Comparison of ENCODE assay signal across 8 mouse cellular contexts in the genomic region with DNA sequence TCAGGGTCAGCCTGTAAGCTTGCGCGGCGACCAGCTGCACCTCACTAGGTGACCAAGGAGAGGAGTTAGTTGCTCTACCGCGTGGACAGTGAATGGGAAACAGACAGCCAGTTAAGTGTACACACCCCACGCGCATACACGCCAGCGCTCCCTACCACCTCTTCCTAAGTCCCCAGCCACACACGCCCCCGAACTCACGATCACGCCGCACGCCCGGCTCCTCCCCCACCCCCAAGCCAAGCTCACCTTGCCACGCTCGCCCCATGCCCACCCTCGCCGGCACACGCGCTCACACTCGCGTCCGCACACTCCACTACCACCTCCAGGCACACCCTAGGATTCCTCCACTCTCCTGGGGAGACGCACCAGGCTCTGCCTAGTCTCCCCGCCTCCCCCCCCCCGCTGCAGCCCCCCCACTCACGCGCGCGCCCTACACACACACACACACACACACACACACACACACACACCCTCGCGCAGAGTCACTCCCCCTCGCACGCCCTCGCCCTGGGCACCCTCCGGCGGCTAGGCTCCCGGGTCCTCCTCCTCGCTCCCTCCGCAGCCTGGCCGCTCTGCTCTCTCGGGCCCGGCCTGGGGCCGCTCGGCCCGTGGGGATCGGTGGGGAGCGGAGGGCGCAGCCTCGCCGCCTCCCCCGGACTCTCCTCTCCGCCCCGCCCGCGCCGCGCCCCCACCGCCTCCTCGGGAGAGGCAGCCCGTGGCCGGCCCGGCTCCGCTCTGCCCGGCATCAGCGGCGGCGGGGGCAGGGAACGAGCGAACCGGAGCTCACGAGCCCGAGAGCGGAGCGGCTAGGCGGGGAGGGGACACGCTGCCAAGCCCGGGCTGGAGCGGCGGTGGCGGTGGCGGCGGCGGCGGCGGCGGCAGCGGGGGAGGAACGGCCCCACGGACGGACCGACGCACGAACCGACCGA. TPM values are rescaled to one million over a fixed set of nuclear protein-coding genes. Genes with fewer than 3 reads are reported as not detected.
DNase-seq lines count a peak whose midpoint lies in the region; ATAC-seq lines count a peak whose summit lies in the region.

A gene (plus strand): TSS at position 704 of the 929 bp plus-strand sequence.

- peak within 1 kb of the TSS; percentile 100 for H3K4me2 ChIP-seq in embryonic facial prominence, embryonic 11.5 days (ENCODE audit: low read depth, low read length)
- H3K4me2 ChIP-seq in heart, embryonic 14.5 days (ENCODE audit: low read length): peak within 1 kb of the TSS; percentile 100
- H3K4me2 ChIP-seq in liver, embryonic 13.5 days: peak within 1 kb of the TSS; percentile 63
- peak within 1 kb of the TSS; percentile 100 for H3K4me2 ChIP-seq in neural tube, embryonic 12.5 days (replicated peaks)

- intact Hi-C loops in heart, postnatal 25 days (cut with DNase I): loop anchor here (2.0 to 5.0 kb wide), 2 partner anchors 65 to 191 kb away; no protein-coding TSS in a partner anchor

- H3K4me1 ChIP-seq in embryonic facial prominence, embryonic 11.5 days (ENCODE audit: control insufficient read depth, insufficient read depth, low read length): peaks cover 3% of the 10 kb centered on the region
- H3K4me1 ChIP-seq in heart, embryonic 14.5 days (ENCODE audit: control insufficient read depth in 2 of 2, insufficient read depth in 2 of 2, low read length in 2 of 2): peaks cover 4 to 14% of the 10 kb centered on the region in 2 experiments; a peak in 3 of 4 replicates
- H3K4me1 ChIP-seq in liver, embryonic 13.5 days (replicated peaks): peaks cover 12% of the 10 kb centered on the region; the same call in 1 of the 2 replicates
- peaks cover 25% of the 10 kb centered on the region for H3K4me1 ChIP-seq in neural tube, embryonic 12.5 days

- peak within 1 kb of the TSS; percentile 55 for H3K4me3 ChIP-seq in embryonic facial prominence, embryonic 11.5 days (ENCODE audit: low read depth, low read length)
- peak within 1 kb of the TSS; percentile 55 to 70 for H3K4me3 ChIP-seq in heart, embryonic 14.5 days (ENCODE audit: control insufficient read depth in 1 of 2, insufficient read depth in 1 of 2, low read depth in 1 of 2, low read length in 2 of 2)
- H3K4me3 ChIP-seq in liver, embryonic 13.5 days (replicated peaks): peak within 1 kb of the TSS; percentile 45
- H3K4me3 ChIP-seq in neural tube, embryonic 12.5 days: peak within 1 kb of the TSS; percentile 75

- WGBS in embryonic facial prominence, embryonic 11.5 days: 1% methylated on average over 64 of the region's 98 CpGs
- WGBS in heart, embryonic 14.5 days: 2% methylated on average over 72 of the region's 98 CpGs
- WGBS in liver, embryonic 13.5 days (ENCODE audit: insufficient replicate concordance): 6% methylated on average over 28 of the region's 98 CpGs
- WGBS in neural tube, embryonic 12.5 days: 3% methylated on average over 41 of the region's 98 CpGs

- DNase-seq in heart, adult 11 months: peak; percentile 91
- DNase-seq in heart, postnatal 25 days (ENCODE audit: low spot score): no peak
- peak; percentile 51 for DNase-seq in embryonic facial prominence, embryonic 11.5 days (ENCODE audit: low spot score)
- DNase-seq in kidney, postnatal 14 days: peak; percentile 62
- peak; percentile 2 for DNase-seq in liver, embryonic 13.5 days
- DNase-seq in urinary bladder, postnatal 36 days (ENCODE audit: low spot score in 2 of 2): peak; percentile 17 to 28

- no peak within 1 kb of the TSS for H3K27ac ChIP-seq in embryonic facial prominence, embryonic 11.5 days (replicated peaks; ENCODE audit: low read depth, low read length)
- H3K27ac ChIP-seq in heart, embryonic 14.5 days (replicated peaks in 1 of 2; ENCODE audit: control insufficient read depth in 1 of 2, insufficient read depth in 1 of 2, low read depth in 2 of 2, low read length in 2 of 2): 0 out of 4 replicates have a peak within 1 kb of the TSS, but pooled peaks of 1 of the 2 experiments have one; percentile 9
- no peak within 1 kb of the TSS for H3K27ac ChIP-seq in liver, embryonic 13.5 days
- no peak within 1 kb of the TSS for H3K27ac ChIP-seq in neural tube, embryonic 12.5 days

- ATAC-seq in embryonic facial prominence, embryonic 11.5 days (replicated peaks; ENCODE audit: insufficient number of reproducible peaks, low FRiP score, low TSS enrichment, low read depth): peak; percentile 72
- peak; percentile 68; the same call in 1 of the 2 replicates for ATAC-seq in heart, embryonic 14.5 days (ENCODE audit: insufficient number of reproducible peaks, insufficient read depth, low FRiP score, low read depth)
- ATAC-seq in liver, embryonic 13.5 days (ENCODE audit: low read depth): no peak
- peak; percentile 77 for ATAC-seq in neural tube, embryonic 12.5 days (ENCODE audit: low FRiP score, low read depth)

- H3K27me3 ChIP-seq in embryonic facial prominence, embryonic 11.5 days (ENCODE audit: control insufficient read depth, insufficient read depth, low read length): peaks cover 36% of the 10 kb centered on the region
- H3K27me3 ChIP-seq in heart, embryonic 14.5 days (ENCODE audit: control insufficient read depth, insufficient read depth, low read length): peaks cover 37% of the 10 kb centered on the region
- peaks cover 83% of the 10 kb centered on the region for H3K27me3 ChIP-seq in liver, embryonic 13.5 days
- H3K27me3 ChIP-seq in neural tube, embryonic 12.5 days (replicated peaks): peaks cover 39% of the 10 kb centered on the region

- H3K9ac ChIP-seq in embryonic facial prominence, embryonic 11.5 days (replicated peaks; ENCODE audit: low read length): peak within 1 kb of the TSS; percentile 65
- peak within 1 kb of the TSS; percentile 73 for H3K9ac ChIP-seq in heart, embryonic 14.5 days (ENCODE audit: low read length)
- H3K9ac ChIP-seq in liver, embryonic 13.5 days: no peak within 1 kb of the TSS
- peak within 1 kb of the TSS; percentile 78 for H3K9ac ChIP-seq in neural tube, embryonic 12.5 days

- no peaks in the 10 kb centered on the region for H3K9me3 ChIP-seq in embryonic facial prominence, embryonic 11.5 days (replicated peaks; ENCODE audit: control insufficient read depth, low read length)
- H3K9me3 ChIP-seq in heart, embryonic 14.5 days (ENCODE audit: control insufficient read depth, low read length): no peaks in the 10 kb centered on the region
- no peaks in the 10 kb centered on the region for H3K9me3 ChIP-seq in liver, embryonic 13.5 days (replicated peaks)
- H3K9me3 ChIP-seq in neural tube, embryonic 12.5 days: no peaks in the 10 kb centered on the region

- H3K36me3 ChIP-seq in embryonic facial prominence, embryonic 11.5 days (replicated peaks; ENCODE audit: control insufficient read depth, insufficient read depth, low read depth, low read length): no peaks in the 10 kb centered on the region
- no peaks in the 10 kb centered on the region for H3K36me3 ChIP-seq in heart, embryonic 14.5 days (ENCODE audit: control insufficient read depth, insufficient read depth, low read length)
- no peaks in the 10 kb centered on the region for H3K36me3 ChIP-seq in liver, embryonic 13.5 days
- H3K36me3 ChIP-seq in neural tube, embryonic 12.5 days: no peaks in the 10 kb centered on the region

RNA-seq across cellular contexts. Expression of the gene that starts here (rescaled TPM):
- total RNA-seq in heart, postnatal 25 days (2021): 1 to 10 TPM; 8.0 to 9.4 TPM
- polyA plus RNA-seq in embryonic facial prominence, embryonic 11.5 days (2014; fragmentation: Nextera tagmentation; extraction: Ambion mirVana): 0.53 and 0.59 TPM in 2 replicates
- polyA plus RNA-seq in heart, embryonic 14.5 days (2014; fragmentation: Nextera tagmentation; extraction: Ambion mirVana): 0.49 and 0.91 TPM in 2 replicates
- 0.10 TPM in 2 replicates for polyA plus RNA-seq in liver, embryonic 13.5 days (2015; fragmentation: Nextera tagmentation; extraction: Ambion mirVana)
- polyA plus RNA-seq in neural tube, embryonic 12.5 days (2016; fragmentation: Nextera tagmentation; extraction: Ambion mirVana): 3.3 and 3.6 TPM in 2 replicates

Comparison
In these comparisons a context has a peak if more than half of its experiments do, and no peak if none do; other contexts are left out.
1. Peak in DNase-seq, ATAC-seq, H3K4me3 ChIP-seq, H3K9ac ChIP-seq and H3K4me2 ChIP-seq in embryonic facial prominence, embryonic 11.5 days; RNA of the gene not detected or under 1 TPM.
2. Peak in ATAC-seq, H3K4me3 ChIP-seq, H3K9ac ChIP-seq and H3K4me2 ChIP-seq in heart, embryonic 14.5 days; RNA of the gene not detected or under 1 TPM.
3. Peak in DNase-seq, H3K4me3 ChIP-seq and H3K4me2 ChIP-seq in liver, embryonic 13.5 days; RNA of the gene not detected or under 1 TPM.